Mouse (Mus musculus) neural tube, embryonic 10.5 days (tissue): ENCODE measurements around the gene Nap1l5.
"Not testable (repeated sequence)": the region's sequence is repeated elsewhere in the genome, so short reads cannot be mapped to it uniquely, and the experiment has no call there.

Experiments used
- DNase-seq: peaks from one replicate; pipeline ENCODE4 v3.0.0-alpha.2; 2017; ENCODE audit warnings: low spot score; ENCODE audit errors: extremely low spot score

Nap1l5 gene

GRCm38 (mm10) chr6:58907336-58907735 lies 460 bp upstream of the Nap1l5 start:
- no peak for DNase-seq

- DNase-seq: no peak
Observed at GRCm38 (mm10) chr6:58904551-58904950, 2.3 kb downstream of the Nap1l5 start.

- DNase-seq: peak; percentile 35
Observed at GRCm38 (mm10) chr6:58903171-58903570, 3.7 kb downstream of the Nap1l5 start.

- no peak for DNase-seq
Observed at GRCm38 (mm10) chr6:58900536-58900935, 6.3 kb downstream of the Nap1l5 start.

- no peak for DNase-seq
Observed at GRCm38 (mm10) chr6:58899076-58899475, 7.8 kb downstream of the Nap1l5 start.

DNA sequence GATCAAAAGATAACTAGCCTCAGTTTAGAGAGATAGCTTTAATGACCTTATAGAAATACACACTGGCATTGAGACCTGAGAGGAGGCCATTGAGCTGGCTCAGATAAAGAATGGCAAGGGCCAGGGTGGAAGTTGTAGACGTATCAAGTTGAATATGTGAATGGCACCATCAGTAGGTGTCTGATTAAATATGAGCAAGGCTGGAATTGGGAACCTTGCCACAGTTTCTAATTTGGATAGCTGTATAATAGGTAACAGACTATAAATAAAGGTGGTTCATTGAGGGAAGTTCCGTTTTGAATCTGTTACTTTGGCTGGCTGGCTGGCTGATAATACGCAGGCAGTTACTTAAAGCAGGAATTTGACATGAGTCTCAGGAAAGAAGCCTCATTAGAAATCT lies 10.2 kb downstream of the Nap1l5 start:
- no peak for DNase-seq

DNA sequence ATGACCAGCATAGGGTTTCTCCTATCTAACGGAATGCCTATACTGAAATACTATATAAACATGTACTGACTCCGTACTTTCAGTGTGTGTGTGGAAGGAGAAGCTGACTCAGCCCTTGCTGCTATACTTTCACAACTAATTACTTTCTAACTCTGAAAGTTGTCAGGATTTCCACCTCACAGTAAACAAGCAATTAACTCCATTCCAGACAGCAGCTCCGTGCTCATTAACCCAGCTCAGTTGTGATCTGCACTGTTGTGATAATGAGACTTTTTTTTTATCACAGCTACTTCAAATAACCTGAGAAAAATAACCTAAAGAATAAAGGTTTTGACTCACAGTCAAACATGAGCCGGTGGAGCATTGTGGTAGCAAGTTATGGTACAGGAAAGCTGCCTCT lies 11.9 kb downstream of the Nap1l5 start:
- no peak for DNase-seq

GRCm38 (mm10) chr6:58893307-58893706 lies 13.6 kb downstream of the Nap1l5 start:
- no peak for DNase-seq

DNA sequence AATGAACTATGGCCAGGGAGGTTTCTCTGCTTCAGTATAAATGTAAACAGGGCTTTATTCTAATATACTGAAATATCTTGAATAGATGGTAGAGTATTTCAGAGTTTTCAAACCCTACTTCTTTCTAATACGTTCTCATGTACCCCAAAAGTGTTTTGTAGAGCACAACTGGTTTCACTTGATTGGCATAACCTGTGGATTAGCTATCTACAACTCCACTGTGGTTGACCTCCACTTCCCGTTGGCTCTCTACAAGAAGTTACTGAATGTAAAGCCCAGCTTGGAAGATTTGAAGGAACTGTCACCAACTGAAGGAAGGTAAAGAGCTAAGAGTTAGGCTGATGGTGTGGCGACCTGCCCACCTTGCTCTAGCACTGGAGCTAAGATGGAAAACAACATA lies 17.0 kb downstream of the Nap1l5 start:
- DNase-seq: no peak

DNA sequence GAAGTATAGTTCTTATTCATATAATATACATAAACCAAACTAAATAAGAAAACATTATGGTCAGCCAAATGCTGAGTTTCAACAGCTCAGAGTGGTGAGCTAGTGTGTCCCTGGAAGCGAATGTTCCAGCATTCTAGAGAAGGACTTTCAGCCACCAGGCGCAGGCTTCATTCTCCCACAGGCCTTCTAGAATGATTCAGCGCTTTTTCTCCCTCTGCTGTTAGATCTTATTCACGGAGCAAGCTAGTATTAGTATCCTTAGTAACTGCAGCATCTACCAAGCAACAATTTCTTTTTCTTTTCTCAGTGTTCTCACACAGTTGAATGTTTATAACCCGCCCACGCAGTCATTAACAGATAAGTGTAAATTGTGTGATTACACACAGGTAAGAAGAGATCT lies 24.6 kb downstream of the Nap1l5 start:
- no peak for DNase-seq

DNA sequence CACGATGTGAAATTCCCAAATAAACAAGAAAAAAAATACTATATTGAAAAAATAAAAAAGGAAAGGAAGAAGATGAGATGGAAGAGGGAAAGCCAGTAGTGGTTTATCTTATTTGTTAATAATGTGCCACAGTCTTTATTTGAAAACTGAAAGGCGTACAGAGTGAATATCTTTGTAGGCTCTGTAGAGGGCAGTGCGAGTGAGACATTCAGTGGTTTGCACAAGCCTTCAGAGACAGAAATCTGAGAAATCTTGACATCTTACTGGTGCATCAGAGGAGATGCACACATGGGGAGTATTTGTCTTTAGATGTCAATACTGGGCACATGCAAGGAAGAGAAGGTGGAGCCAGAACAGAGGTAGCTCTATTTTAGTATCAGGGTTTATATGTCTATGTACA lies 25.5 kb downstream of the Nap1l5 start:
- DNase-seq: no peak

- DNase-seq: no peak
Observed at GRCm38 (mm10) chr6:58880861-58881260, 26.0 kb downstream of the Nap1l5 start.

- DNase-seq: no peak
Observed at GRCm38 (mm10) chr6:58879987-58880386, 26.9 kb downstream of the Nap1l5 start.

GRCm38 (mm10) chr6:58879572-58879971 lies 27.3 kb downstream of the Nap1l5 start:
- DNase-seq: no peak

DNA sequence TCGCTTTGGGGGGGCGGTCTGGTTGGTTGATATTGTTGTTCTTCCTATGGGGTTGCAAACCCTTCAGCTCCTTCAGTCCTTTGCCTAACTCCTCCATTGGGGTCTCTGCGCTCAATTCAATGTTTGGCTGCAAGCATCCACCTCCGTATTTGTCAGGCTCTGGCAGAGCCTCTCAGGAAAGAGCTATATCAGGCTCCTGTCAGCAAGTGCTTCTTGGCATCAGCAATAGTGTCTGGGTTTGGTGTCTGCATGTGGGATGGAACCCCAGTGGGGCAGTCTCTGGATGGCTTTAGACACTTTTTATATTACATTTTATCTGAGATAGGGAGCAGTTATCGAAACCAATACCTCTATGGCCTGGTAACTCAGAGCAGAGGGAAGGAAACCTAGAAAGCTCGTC lies 39.0 kb downstream of the Nap1l5 start:
- DNase-seq: not testable (repeated sequence)

DNA sequence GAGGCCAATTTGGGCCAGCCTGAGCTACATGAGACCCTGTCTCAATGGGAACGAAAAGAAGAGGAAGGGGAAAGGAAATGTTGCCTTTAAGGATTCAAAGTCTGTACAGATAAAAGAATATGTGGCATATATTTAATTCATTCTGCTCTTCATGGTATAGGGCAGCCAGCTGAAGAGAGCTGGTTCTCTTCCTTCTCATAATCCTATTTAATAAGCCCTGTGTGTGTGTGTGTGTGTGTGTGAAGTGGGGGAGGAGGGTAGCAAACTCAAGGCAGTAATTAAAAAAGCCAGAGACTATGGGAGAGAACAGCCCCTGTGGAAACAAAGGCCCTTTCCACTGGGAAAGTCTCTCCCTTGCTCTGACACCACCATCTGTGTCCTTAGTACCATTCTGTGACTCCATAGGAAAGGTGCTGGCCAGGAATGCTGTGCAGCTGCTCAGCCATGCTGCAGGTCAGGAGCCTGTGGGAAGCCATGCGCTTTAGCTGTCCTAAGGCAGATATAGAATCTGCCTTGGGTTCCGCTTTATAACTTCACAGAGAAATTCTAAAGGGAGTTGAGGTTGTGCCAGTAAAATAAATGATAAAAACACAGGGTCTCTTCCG lies 43.1 kb downstream of the Nap1l5 start:
- DNase-seq: no peak

GRCm38 (mm10) chr6:58862446-58862993 lies 44.4 kb downstream of the Nap1l5 start:
- no peak for DNase-seq

DNA sequence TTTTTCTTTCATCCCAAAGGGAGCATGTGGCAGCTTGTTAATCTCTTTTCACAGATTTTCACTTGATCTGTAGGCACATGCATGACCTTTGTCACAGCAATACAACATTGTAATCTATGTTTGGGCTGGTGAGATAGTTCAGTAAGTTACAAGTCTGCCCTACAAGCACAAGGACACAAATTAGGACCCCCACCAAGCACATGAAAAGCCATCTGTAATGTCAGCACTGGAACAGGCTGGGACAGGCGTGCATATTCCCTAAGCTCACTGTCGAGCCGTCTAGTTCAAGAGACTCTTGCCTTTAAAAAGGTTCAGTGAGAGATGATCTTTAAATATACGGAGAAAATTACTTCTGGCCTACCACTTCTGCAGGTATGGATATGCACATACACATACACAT lies 47.4 kb downstream of the Nap1l5 start:
- no peak for DNase-seq

DNA sequence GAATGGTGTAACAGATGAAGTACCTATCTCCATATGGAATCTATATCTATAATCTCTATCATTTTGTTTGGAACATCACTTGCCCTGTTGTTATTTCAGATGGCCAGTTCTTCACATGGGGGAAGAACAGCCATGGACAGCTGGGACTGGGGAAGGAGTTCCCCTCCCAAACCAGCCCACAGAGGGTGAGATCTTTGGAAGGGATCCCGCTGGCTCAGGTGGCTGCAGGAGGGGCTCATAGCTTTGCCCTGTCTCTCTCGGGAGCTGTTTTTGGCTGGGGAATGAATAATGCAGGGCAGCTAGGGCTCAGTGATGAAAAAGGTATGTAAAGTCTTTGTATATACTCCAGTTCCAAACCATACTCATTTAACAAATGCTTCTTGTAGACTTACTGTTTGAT lies 50.4 kb downstream of the Nap1l5 start:
- DNase-seq: no peak

- no peak for DNase-seq
Observed at GRCm38 (mm10) chr6:58855676-58856367, 51.1 kb downstream of the Nap1l5 start.
